Mouse (Mus musculus) myocyte (in vitro differentiated cells): ENCODE results near the gene Prkg1.

Source experiments
- E2F4 ChIP-seq: IDR thresholded peaks from one replicate; pipeline ENCODE4 v1.6.1; 2011; ENCODE audit warnings: mild to moderate bottlenecking, control low read depth, moderate library complexity; ENCODE audit not compliant: insufficient read depth
- MAX ChIP-seq: IDR thresholded peaks from one replicate; pipeline ENCODE4 v1.6.1; 2011; ENCODE audit warnings: low read depth, mild to moderate bottlenecking, control low read depth
- MYOG ChIP-seq, 3 experiments: IDR thresholded peaks; one replicate each; pipeline ENCODE4 v1.6.1; 2011; ENCODE audit warnings: control low read depth in 2 of 3, low read depth in 2 of 3, mild to moderate bottlenecking in 2 of 3; ENCODE audit not compliant: insufficient read length in 2 of 3, control insufficient read depth in 1 of 3, insufficient read depth in 1 of 3
- POLR2A ChIP-seq: IDR thresholded peaks from one replicate; pipeline ENCODE4 v1.6.1; 2011; ENCODE audit warnings: low read depth, mild to moderate bottlenecking, control low read depth, moderate library complexity; ENCODE audit not compliant: insufficient read length
- TCF12 ChIP-seq: IDR thresholded peaks from one replicate; pipeline ENCODE4 v1.6.1; 2011; ENCODE audit warnings: mild to moderate bottlenecking, control low read depth; ENCODE audit not compliant: poor library complexity, insufficient read depth, severe bottlenecking
- TCF3 ChIP-seq: IDR thresholded peaks from one replicate; pipeline ENCODE4 v1.6.1; 2011; ENCODE audit warnings: low read depth, control low read depth; ENCODE audit not compliant: insufficient read length

- TF ChIP-seq MYOG (IDR thresholded peaks at IDR 0.05; ENCODE audit: control insufficient read depth in 1 of 3, insufficient read depth in 1 of 3, insufficient read length in 2 of 3, low read depth in 2 of 3) (no peak), MAX (no peak), POLR2A (no peak), E2F4 (no peak), TCF12 (no peak), TCF3 (no peak)
These were observed 1210.4 kb downstream of the Prkg1 start for GRCm38 (mm10) chr19:30554467-30554881.
